Mouse (Mus musculus) A20 (cell line): Measurements from ENCODE around the gene Rinl.

Experiments
- DNase-seq: peaks from one replicate; pipeline ENCODE4 v3.0.0-alpha.2; 2011; ENCODE audit warnings: low read depth, low spot score

The Rinl gene

GRCm38 (mm10) chr7:28808957-28809393 is 20.2 kb downstream of the Rinl start:
- DNase-seq = peak; percentile 97

GRCm38 (mm10) chr7:28809401-28810089 is 20.8 kb downstream of the Rinl start:
- DNase-seq = peak; percentile 90

- DNase-seq = peak; percentile 99
Measured at GRCm38 (mm10) chr7:28810107-28811066, 21.6 kb downstream of the Rinl start.

DNA sequence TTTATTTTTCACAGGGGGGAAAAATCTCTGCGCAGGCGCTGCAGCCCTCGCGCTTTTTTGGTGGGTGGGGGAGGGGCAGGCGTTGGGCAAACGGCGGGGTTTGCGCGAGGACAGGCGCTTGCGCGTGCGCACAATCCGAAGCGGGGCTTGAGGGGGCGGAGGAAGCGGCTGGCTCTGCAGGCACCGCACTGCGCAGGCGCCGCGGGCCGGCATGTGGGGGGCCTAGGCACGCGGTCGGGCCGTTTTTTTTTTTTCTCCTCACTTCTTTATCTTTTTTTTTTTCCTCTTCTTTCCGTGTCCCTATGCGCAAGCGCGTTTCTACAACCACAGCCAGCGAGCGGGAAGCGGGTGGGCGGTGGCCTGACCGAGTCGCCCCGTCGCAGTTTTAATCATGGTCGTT is 22.5 kb downstream of the Rinl start:
- peak; percentile 94 for DNase-seq

GRCm38 (mm10) chr7:28811640-28812275 is 23.0 kb downstream of the Rinl start:
- no peak for DNase-seq

DNA sequence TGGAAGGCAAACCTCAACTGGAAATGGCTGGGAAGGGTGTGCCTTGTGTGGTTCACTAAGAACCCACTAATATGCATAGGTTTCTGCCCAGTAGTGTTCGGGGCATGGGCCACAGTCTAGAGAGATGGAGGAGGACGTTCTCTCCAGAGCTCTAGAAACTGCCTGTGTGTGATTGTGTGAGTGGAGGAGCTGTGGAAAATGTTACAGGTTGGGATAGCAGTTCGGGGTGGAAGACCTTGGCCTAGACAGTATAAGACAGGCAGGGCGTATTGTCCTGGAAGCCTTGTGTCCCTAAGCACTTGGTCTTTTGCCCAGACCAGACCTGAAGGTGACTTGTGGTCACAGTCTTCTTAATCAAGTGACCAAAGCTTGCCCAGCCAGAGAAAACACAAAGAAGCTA is 23.7 kb downstream of the Rinl start:
- DNase-seq = no peak

GRCm38 (mm10) chr7:28812949-28813348 is 24.2 kb downstream of the Rinl start:
- no peak for DNase-seq

GRCm38 (mm10) chr7:28814306-28815034 is 25.7 kb downstream of the Rinl start:
- no peak for DNase-seq

- no peak for DNase-seq
Measured at GRCm38 (mm10) chr7:28815230-28815629, 26.5 kb downstream of the Rinl start.

DNA sequence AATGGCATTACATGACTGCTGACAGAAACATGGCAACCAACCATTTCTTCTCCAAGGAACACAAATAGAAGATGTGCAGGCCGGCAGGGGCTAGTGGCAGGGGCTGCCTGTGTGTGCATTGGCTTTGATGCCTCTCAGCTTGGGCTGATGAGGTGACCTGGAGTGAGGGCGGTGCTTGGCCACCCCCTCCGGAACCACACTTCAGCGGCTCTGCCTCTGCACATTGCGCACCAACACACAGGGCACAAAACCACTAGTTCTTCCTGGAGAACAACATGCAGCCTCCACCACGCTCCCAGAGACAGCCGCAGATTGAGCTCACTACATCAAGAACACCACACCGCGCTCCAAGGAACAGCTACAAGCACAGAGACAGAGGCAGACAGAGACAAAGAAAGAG is 27.4 kb downstream of the Rinl start:
- no peak for DNase-seq

GRCm38 (mm10) chr7:28816920-28817319 is 28.2 kb downstream of the Rinl start:
- DNase-seq = no peak

- no peak for DNase-seq
Measured at GRCm38 (mm10) chr7:28817524-28817923, 28.8 kb downstream of the Rinl start.

DNA sequence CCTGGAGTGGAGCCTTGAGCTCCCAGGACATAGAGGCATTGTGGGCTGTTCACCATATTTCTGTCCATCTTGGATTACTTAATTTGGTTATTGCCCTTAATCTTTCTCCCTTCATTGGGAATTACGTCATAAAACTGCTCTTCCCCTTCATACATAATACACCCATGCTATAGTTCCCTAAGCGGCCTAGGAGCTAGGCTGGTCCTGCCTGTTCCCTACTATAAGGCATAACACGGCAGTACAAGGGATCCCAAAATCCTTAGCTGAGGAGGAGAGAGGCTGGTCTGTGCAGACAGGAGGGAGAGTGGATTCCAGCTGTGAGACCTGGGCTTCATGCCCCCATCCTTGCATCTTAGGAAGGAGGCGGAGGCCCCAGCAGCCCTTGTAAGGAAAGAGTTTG is 29.2 kb downstream of the Rinl start:
- DNase-seq = no peak

DNA sequence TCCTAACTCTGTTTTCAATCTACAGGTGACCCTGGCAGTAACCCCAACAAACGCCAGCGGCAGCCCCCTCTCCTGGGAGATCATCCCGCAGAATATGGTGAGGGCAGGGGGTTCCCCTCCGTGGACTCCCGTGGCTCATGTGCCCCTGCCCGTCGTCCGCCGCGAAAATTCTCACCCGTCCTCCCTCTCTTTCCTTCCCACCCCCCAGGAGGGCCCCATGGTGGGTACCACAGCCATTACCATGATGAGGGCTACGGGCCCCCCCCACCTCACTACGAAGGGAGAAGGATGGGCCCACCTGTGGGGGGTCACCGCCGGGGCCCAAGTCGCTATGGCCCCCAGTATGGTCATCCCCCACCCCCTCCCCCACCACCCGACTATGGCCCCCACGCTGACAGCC is 29.7 kb downstream of the Rinl start:
- DNase-seq = no peak

GRCm38 (mm10) chr7:28818861-28819452 is 30.2 kb downstream of the Rinl start:
- no peak for DNase-seq

DNA sequence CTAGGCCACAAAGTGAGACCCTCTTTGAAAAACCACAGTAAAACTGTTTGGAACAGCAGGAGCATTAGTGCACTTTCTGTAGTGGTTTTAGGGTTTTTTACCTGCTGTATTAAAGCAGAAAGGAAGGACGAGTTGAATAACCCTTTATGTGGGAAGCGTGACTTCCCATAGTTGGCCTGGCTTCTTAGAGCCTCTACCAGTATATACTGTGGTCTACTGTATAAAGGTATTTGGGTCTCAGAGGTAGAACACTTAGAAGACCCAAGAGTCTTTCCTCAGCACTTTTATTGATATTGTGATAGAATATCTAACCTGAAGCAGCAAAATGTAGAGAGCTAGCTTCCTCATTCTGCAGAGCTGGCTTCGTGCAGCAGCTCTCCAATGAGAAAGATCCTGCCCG is 30.8 kb downstream of the Rinl start:
- no peak for DNase-seq

- no peak for DNase-seq
Measured at GRCm38 (mm10) chr7:28820358-28821260, 31.8 kb downstream of the Rinl start.

DNA sequence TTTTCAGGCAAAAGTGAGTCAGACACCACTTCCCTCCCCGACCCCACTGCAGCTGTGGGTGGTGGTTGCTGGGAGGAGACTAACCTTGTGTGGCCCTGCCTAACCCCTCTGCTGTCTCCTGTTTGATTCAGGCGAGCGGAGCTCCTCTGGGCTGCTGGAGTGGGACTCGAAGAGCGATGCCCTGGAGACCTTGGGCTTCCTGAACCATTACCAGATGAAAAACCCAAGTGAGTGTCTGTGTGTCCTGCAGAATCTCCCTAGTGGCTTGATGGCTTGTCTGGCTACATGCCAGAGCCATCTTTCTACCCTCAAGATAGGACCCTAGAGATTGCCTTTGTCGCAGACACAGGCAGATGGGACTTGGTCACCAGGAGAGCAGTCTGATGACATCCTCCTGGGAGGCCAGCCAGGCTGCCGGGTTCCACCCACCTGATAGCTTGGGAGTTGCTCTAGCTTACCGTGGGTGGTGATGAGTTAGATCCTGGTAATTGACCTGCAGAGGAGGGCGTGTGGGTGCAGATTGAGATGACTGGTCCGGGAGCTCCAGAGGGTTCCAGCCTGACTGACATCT is 32.6 kb downstream of the Rinl start:
- no peak for DNase-seq

DNA sequence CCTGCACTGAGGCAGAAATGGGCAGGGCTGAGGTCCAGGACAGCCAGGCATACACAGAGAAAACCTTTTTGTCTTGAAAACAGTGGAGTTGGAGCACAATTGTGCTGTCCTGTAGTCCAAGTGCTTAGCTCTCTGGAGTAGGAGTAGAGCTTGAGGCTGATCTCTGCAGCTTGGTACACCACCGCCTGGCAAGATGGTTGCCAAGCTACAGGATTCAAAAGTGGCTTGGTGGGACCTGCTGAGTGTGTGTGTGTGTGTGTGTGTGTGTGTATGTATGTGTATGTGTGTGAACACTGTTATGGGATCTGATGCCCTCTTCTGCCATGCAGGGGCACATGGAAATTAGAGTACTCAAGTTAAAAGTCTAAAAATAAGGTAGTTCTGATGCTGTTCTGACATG is 33.8 kb downstream of the Rinl start:
- no peak for DNase-seq
